Mouse (Mus musculus) right cerebral cortex, postnatal 14 days (tissue): Measurements from ENCODE around the gene Hmces.
"Not testable (repeated sequence)": the region's sequence is repeated elsewhere in the genome, so short reads cannot be mapped to it uniquely, and the experiment has no call there.

Source experiments
- DNase-seq: peaks from one replicate; pipeline ENCODE4 v3.0.0; 2022

The Hmces gene

DNA sequence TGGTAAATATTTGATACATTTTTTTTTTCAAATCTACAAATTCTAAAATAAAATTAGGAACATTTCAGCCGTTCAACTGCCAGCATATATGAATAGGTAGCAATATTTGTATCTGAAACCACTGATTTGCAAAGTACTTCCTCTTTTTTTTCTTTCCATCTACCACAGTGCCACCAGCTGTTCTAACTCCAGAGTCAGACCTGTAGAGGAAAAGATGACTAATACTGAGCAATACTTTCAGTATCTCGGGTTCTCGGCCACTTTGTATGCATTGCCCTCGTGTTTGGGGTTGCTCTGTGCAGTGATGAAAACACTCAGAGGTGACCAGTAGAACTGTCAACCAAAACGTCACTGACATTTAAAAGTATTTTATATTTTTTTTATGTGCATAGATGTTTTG lies 2.2 kb downstream of the Hmces start:
- no peak for DNase-seq

- DNase-seq, result no peak
These were observed 7.5 kb downstream of the Hmces start for GRCm38 (mm10) chr6:87921201-87921600.

DNA sequence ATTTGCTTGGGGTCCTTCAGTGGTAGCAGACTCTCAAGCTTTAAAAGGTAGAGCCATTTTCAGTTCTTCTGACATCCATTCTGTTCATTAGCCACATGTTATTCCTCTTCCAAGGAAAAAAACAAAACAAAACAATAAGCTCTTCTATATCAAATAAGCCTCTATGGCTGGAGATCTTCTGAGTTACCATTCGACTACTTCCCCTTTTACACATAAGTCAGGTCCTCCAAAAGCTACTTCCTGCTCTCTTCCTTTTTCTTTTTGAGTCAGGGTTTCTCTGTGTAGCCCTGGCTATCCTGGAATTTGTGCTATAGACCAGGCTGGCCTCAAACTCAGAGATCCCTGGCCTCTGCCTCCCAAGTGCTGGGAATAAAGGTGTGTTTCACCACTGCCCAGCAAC lies 9.9 kb downstream of the Hmces start:
- no peak for DNase-seq

DNA sequence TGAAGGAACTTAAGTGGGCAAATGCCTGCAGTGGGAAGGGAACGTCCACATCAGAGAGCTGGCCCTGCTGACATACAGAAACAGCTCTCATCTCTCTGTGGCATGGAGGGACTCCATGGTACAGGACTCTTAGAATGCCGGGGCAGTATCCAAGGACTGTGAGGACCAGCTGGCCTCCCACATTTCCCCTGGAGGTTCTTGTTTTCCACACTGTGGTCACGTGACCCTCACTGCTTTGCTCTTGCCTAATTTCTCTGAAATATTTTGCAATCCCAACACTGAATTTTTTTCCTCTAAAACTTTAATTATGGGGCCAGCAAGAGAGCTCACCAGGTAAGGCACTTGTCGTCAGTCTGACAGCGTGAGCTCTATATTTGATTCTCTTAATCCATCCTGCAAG lies 21.3 kb downstream of the Hmces start:
- no peak for DNase-seq

DNA sequence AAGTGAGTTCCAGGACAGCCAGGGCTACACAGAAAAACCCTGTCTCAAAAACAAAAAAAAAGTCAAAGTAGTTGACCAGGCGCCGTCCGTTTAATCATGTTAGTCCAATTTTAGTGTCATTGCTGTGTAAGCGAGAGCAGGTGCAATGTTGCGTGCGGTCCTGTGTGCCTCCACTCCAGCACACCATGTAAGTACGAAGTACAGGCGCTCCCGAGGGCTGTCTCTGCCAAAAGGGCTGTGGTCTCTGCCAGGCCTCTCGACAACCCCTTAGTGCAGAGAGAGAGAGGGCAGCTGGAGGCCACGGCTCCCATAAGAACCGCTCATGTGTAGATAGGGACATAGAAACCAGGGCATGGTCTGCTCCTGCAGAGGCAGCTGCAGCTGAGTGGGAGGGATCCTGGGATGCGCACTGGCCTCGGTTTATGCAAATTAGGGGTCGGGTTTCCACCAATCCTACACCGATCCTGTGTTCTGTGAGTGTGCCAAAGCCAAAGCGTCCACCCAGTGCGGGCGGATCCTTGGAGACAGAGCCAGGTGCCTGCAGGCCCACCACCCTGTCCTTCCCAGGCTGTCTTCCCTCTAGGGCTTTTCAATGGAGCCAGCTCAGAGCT lies 23.5 kb downstream of the Hmces start:
- no peak for DNase-seq

GRCm38 (mm10) chr6:87938941-87939340 lies 25.2 kb downstream of the Hmces start:
- no peak for DNase-seq

- no peak for DNase-seq
These were observed 28.4 kb downstream of the Hmces start for GRCm38 (mm10) chr6:87942179-87942578.

- not testable (repeated sequence) for DNase-seq
These were observed 48.7 kb downstream of the Hmces start for GRCm38 (mm10) chr6:87962457-87962856.

GRCm38 (mm10) chr6:87970041-87970440 lies 56.3 kb downstream of the Hmces start:
- DNase-seq, result no peak

GRCm38 (mm10) chr6:87979728-87980127 lies 66.0 kb downstream of the Hmces start:
- no peak for DNase-seq

DNA sequence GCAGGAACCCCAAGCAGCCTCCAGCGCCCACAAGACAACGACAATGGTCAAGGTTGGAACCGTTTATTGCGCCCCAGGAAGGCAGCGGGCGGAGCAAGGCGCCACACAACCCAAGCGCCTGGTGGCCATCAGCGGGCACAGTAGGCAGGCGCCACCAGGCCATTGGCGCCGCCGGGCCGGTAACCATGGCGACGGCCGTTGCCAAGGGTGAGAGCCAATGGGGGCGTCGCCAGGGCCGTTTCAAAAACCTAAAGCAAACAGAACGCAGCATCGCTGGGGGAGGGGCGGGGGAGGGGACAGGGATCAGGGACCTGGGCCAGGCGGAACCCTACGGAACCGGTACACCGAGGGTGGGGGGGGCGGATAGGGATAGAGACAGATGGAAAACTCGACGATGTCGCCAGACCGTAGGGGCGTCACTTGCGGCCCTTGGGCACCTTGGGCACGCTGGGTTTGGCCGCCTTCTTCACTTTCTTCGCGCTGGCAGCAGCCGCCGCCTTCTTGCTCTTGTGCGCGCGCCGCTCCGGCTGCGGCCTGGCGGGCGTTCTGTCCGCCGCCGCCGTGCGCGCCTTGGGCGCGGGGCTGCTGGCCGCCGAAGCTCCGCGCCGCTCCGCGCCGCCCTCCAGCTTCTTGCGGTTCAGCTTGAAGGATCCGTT lies 66.8 kb downstream of the Hmces start:
- peak; percentile 91 for DNase-seq

DNA sequence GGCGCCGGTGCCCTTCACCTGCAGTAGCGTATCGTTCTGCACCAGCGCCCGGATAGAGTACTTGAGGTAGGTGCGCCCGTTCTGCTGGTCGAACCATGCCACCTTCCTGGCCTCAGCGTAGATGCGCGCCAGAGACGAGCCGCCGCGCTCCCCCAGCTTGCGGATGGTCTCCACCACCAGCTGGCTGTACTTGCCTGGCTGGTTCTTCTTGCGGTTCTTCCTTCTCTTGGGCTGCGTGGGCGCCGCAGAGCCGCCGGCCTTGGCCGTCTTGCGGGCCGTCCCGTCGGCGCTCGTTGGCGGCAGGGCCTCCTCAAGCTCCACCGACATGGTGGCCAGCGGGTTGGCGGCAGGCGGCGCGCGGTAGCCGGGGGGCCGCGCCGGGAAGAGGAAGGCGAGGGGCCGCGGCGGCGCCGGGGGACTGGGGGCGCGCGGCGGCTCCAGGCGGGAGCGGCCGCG lies 67.3 kb downstream of the Hmces start:
- peak; percentile 34 for DNase-seq

DNA sequence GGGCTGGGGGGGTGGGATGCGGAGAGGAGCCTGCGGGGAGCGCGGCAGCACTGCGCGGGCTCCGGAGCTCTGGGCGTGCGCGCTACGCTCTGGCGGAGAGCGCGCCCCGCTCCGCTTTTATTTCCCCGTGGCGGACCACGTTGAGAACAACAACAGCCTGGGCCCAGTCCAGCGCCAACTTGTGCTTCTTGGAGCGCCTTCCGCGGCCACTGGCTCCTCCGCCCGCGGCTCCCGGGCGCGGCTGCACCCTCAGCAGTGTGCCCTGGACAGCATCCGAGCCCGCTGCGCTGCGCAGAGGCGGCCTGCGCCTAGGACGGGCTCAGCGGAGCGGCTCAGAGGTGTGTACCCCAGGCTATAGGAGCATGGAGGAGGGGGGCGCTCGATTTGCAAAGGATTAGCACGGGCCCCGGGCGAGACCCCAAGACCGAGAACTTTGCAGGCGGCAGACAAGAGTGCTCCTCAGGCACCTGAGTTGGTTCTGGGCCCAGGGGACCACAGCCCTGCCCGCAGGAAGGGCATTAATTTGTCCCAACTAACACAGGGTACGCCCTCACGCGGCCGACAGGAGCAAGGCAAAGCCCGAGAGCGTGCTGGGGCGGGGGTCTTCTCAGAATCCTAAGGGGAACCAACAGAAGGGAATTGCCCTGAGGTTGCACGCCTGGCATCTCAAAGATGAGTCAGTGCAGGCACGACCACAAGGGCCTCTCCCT lies 68.0 kb downstream of the Hmces start, which contains the start of gene H1fx:
TSS of gene H1fx (minus strand) at position 91 of the 710 bp plus-strand sequence.
- DNase-seq, result peak; percentile 83

GRCm38 (mm10) chr6:87982506-87982905 lies 68.8 kb downstream of the Hmces start:
- no peak for DNase-seq
